Mouse (Mus musculus) olfactory bulb, adult 2 months (tissue): ENCODE measurements around the gene Klk10.

ENCODE experiments used
- CTCF ChIP-seq: fragments of 200-500 bp; IDR thresholded peaks from 2 replicates; pipeline ENCODE4 v1.5.1; 2012; ENCODE audit warnings: low read depth, mild to moderate bottlenecking, low read length, moderate library complexity; ENCODE audit not compliant: insufficient read depth
- POLR2A ChIP-seq: fragments of 200-500 bp; IDR thresholded peaks from 2 replicates; pipeline ENCODE4 v1.6.1; 2012; ENCODE audit warnings: mild to moderate bottlenecking, low read depth, low read length, moderate library complexity; ENCODE audit not compliant: insufficient read depth

DNA sequence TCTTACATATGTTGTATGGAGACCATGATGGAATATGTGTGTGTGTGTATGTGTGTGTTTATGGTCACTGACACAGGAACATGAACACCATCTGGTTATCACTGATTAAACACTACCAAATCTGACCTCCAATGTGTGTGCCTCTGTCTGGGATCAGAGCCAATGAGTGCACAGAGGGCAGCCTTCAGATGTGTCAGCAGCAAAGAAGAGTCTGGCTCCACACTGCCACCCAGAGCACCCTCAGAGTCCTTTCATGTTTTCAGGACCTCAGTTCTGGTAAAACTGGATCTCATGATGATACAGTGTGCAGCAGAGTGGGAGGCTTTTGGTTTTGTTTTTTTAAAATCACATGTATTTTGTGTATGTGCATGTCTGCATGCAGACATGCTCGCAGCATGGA, 4.5 kb downstream of the Klk10 start:
- TF ChIP-seq CTCF (no peak), POLR2A (no peak)
